9 mouse cellular contexts compared by ENCODE assay signal in genomic region chr15:102296368-102297006, GRCm38 (mm10). TPM values are rescaled to one million over a fixed set of nuclear protein-coding genes. Genes with fewer than 3 reads are reported as not detected.
DNase-seq lines count a peak whose midpoint lies in the region; ATAC-seq and TF ChIP-seq lines count a peak whose summit lies in the region.
"Had no signal": no experiment of that assay in that cellular context is flagged by ENCODE, and none has a peak within 500 bp of the region (broad histone marks: within the 10 kb centered on the region; RNA-seq: fewer than 3 reads in every experiment).

No protein-coding gene starts in this region.

- no peak for TF ChIP-seq CTCF in ES-Bruce4 (IDR thresholded peaks at IDR 0.05; ENCODE audit: low read depth, low read length)
- TF ChIP-seq CTCF in forebrain, postnatal 0 days (IDR thresholded peaks at IDR 0.05; ENCODE audit: low read depth), result no peak
- TF ChIP-seq CTCF in liver, postnatal 0 days (IDR thresholded peaks at IDR 0.05; ENCODE audit: low read depth), result no peak

- intact Hi-C loops in heart, postnatal 25 days (cut with DNase I), result no loop called here

- H3K4me3 ChIP-seq in heart, embryonic 12.5 days, result peak overlapping the region; percentile 82
- peak overlapping the region; percentile 79 for H3K4me3 ChIP-seq in ES-Bruce4 (ENCODE audit: low read depth, low read length)
- H3K4me3 ChIP-seq in forebrain, postnatal 0 days (ENCODE audit: low read depth, low read length), result peak overlapping the region; percentile 49
- H3K4me3 ChIP-seq in liver, postnatal 0 days (ENCODE audit: low read depth, low read length), result peak overlapping the region; percentile 91

- H3K36me3 ChIP-seq in heart, embryonic 12.5 days, result peaks cover 34% of the 10 kb centered on the region
- peaks cover 32% of the 10 kb centered on the region for H3K36me3 ChIP-seq in ES-Bruce4 (ENCODE audit: control insufficient read depth, insufficient read depth, low read length, poor library complexity, severe bottlenecking)
- 0 out of 2 replicates have a peak, but pooled peaks cover 3% of the 10 kb centered on the region for H3K36me3 ChIP-seq in forebrain, postnatal 0 days (ENCODE audit: insufficient read depth)
- H3K36me3 ChIP-seq in liver, postnatal 0 days (replicated peaks; ENCODE audit: insufficient read depth, low read length), result peaks cover 26% of the 10 kb centered on the region

- H3K27me3 ChIP-seq in heart, embryonic 12.5 days (replicated peaks), result no peaks in the 10 kb centered on the region
- H3K27me3 ChIP-seq in ES-Bruce4 (ENCODE audit: control insufficient read depth, insufficient read depth, low read length, poor library complexity, severe bottlenecking), result no peaks in the 10 kb centered on the region
- H3K27me3 ChIP-seq in forebrain, postnatal 0 days (ENCODE audit: insufficient read depth, low read length), result no peaks in the 10 kb centered on the region
- H3K27me3 ChIP-seq in liver, postnatal 0 days (ENCODE audit: insufficient read depth, low read length), result no peaks in the 10 kb centered on the region

- no peak for DNase-seq in heart, postnatal 25 days (ENCODE audit: low spot score)
- no peak for DNase-seq in forebrain, postnatal 0 days
- DNase-seq in liver, postnatal 0 days, result no peak
- DNase-seq in ovary, adult 18-20 months (ENCODE audit: low spot score), result no peak
- no peak for DNase-seq in layer of hippocampus, adult 9-11 months

- peak overlapping the region; percentile 72 for H3K9ac ChIP-seq in heart, embryonic 12.5 days
- peak overlapping the region; percentile 70 for H3K9ac ChIP-seq in ES-Bruce4 (ENCODE audit: low read depth, poor library complexity, severe bottlenecking)
- 0 out of 2 replicates have a peak overlapping the region, but pooled peaks have one; percentile 10 for H3K9ac ChIP-seq in forebrain, postnatal 0 days
- peak overlapping the region; percentile 79 for H3K9ac ChIP-seq in liver, postnatal 0 days (replicated peaks)

- H3K4me1 ChIP-seq in heart, embryonic 12.5 days (replicated peaks), result peaks cover 16% of the 10 kb centered on the region; the same call in 1 of the 2 replicates
- no peaks in the 10 kb centered on the region for H3K4me1 ChIP-seq in ES-Bruce4 (ENCODE audit: control insufficient read depth, insufficient read depth, low read length)
- peaks cover 7% of the 10 kb centered on the region for H3K4me1 ChIP-seq in forebrain, postnatal 0 days (ENCODE audit: insufficient read depth)
- H3K4me1 ChIP-seq in liver, postnatal 0 days (ENCODE audit: insufficient read depth), result peaks cover 10% of the 10 kb centered on the region

- no peaks in the 10 kb centered on the region for H3K9me3 ChIP-seq in heart, embryonic 12.5 days (replicated peaks)
- no peaks in the 10 kb centered on the region for H3K9me3 ChIP-seq in ES-Bruce4 (replicated peaks; ENCODE audit: control insufficient read depth, insufficient read depth, low read length, poor library complexity, severe bottlenecking)
- no peaks in the 10 kb centered on the region for H3K9me3 ChIP-seq in forebrain, postnatal 0 days (ENCODE audit: low read length)
- H3K9me3 ChIP-seq in liver, postnatal 0 days (ENCODE audit: low read length), result no peaks in the 10 kb centered on the region

- ATAC-seq in heart, embryonic 12.5 days (ENCODE audit: insufficient number of reproducible peaks, low FRiP score), result no peak; the same call in 1 of the 2 replicates
- ATAC-seq in forebrain, postnatal 0 days, result 0 out of 2 replicates have a peak, but pooled peaks have one; percentile 6
- no peak for ATAC-seq in liver, postnatal 0 days
- no peak for ATAC-seq in granulocyte monocyte progenitor cell, adult 5-6 weeks (replicated peaks; ENCODE audit: poor library complexity, severe bottlenecking)

- H3K27ac ChIP-seq in heart, embryonic 12.5 days (ENCODE audit: poor library complexity, severe bottlenecking), result no peak overlapping the region
- H3K27ac ChIP-seq in ES-Bruce4 (ENCODE audit: insufficient read depth, low read length), result no peak overlapping the region
- no peak overlapping the region for H3K27ac ChIP-seq in forebrain, postnatal 0 days (ENCODE audit: low read depth, low read length)
- 0 out of 2 replicates have a peak overlapping the region, but pooled peaks have one; percentile 29 for H3K27ac ChIP-seq in liver, postnatal 0 days (ENCODE audit: low read depth)

- 5% methylated on average over 24 of the region's 24 CpGs for WGBS in heart, embryonic 12.5 days
- WGBS in forebrain, postnatal 0 days, result 7% methylated on average over 24 of the region's 24 CpGs
- 5% methylated on average over 24 of the region's 24 CpGs for WGBS in liver, postnatal 0 days (ENCODE audit: insufficient replicate concordance)

- peak overlapping the region; percentile 96 for H3K4me2 ChIP-seq in heart, embryonic 12.5 days
- H3K4me2 ChIP-seq in forebrain, postnatal 0 days (ENCODE audit: low read depth), result peak overlapping the region; percentile 99
- peak overlapping the region; percentile 99 for H3K4me2 ChIP-seq in liver, postnatal 0 days (ENCODE audit: low read depth, low read length)

- no peak for TF ChIP-seq EP300 in ES-Bruce4 (IDR thresholded peaks at IDR 0.05; ENCODE audit: insufficient read depth, low read depth, low read length)
- TF ChIP-seq EP300 in liver, postnatal 0 days (IDR thresholded peaks at IDR 0.05; ENCODE audit: low read depth), result no peak

- no peak for TF ChIP-seq POLR2A in ES-Bruce4 (IDR thresholded peaks at IDR 0.05; ENCODE audit: insufficient read depth, low read length)

RNA-seq across cellular contexts. Expression of gene Espl1, which starts 0.4 kb away (rescaled TPM):
- 24.0 and 26.1 TPM in 2 replicates for polyA plus RNA-seq in heart, embryonic 12.5 days (2016; fragmentation: Nextera tagmentation; extraction: Ambion mirVana)
- 1 to 10 TPM in 1 of 2 experiments, under 1 TPM in 1; 0.65 to 1.9 TPM for total RNA-seq in heart, postnatal 25 days (2021)
- polyA plus RNA-seq in ES-Bruce4 (2011; ENCODE audit: insufficient read depth, insufficient read length, low read depth, missing spikeins), result 68.7 and 71.7 TPM in 2 replicates
- 2.7 and 9.6 TPM in 2 replicates for total RNA-seq in forebrain, postnatal 0 days (2014; rRNA removed)
- 1.5 and 2.3 TPM in 2 replicates for polyA plus RNA-seq in forebrain, postnatal 0 days (2015; fragmentation: Nextera tagmentation; extraction: Ambion mirVana)
- polyA plus RNA-seq in liver, postnatal 0 days (2015; fragmentation: Nextera tagmentation; extraction: Ambion mirVana), result 7.3 and 7.8 TPM in 2 replicates
- total RNA-seq in granulocyte monocyte progenitor cell, adult 5-6 weeks (2014; fragmentation: Nextera tagmentation), result 20.8 and 21.7 TPM in 2 replicates
- total RNA-seq in granulocyte monocyte progenitor cell, adult 5-6 weeks (2017), result 30.4 and 50.0 TPM in 2 replicates

RNA-seq across cellular contexts. Expression of gene Mfsd5, which starts 17.2 kb away (rescaled TPM):
- polyA plus RNA-seq in heart, embryonic 12.5 days (2016; fragmentation: Nextera tagmentation; extraction: Ambion mirVana), result 46.2 and 48.2 TPM in 2 replicates
- total RNA-seq in heart, postnatal 25 days (2021), result 10 to 100 TPM; 15.5 to 18.5 TPM
- 23.2 and 28.0 TPM in 2 replicates for polyA plus RNA-seq in ES-Bruce4 (2011; ENCODE audit: insufficient read depth, insufficient read length, low read depth, missing spikeins)
- total RNA-seq in forebrain, postnatal 0 days (2014; rRNA removed), result 33.2 and 39.3 TPM in 2 replicates
- polyA plus RNA-seq in forebrain, postnatal 0 days (2015; fragmentation: Nextera tagmentation; extraction: Ambion mirVana), result 63.0 and 63.7 TPM in 2 replicates
- polyA plus RNA-seq in liver, postnatal 0 days (2015; fragmentation: Nextera tagmentation; extraction: Ambion mirVana), result 25.4 and 27.4 TPM in 2 replicates
- total RNA-seq in granulocyte monocyte progenitor cell, adult 5-6 weeks (2014; fragmentation: Nextera tagmentation), result 20.0 and 39.8 TPM in 2 replicates
- 16.1 and 29.4 TPM in 2 replicates for total RNA-seq in granulocyte monocyte progenitor cell, adult 5-6 weeks (2017)

RNA-seq across cellular contexts. Expression of gene Gm9918, which starts 26.1 kb away (rescaled TPM):
- polyA plus RNA-seq in heart, embryonic 12.5 days (2016; fragmentation: Nextera tagmentation; extraction: Ambion mirVana), result 0.19 TPM in 1 of 2 replicates, not detected in the other
- total RNA-seq in heart, postnatal 25 days (2021), result not detected
- 0.81 and 1.1 TPM in 2 replicates for polyA plus RNA-seq in ES-Bruce4 (2011; ENCODE audit: insufficient read depth, insufficient read length, low read depth, missing spikeins)
- 0.15 TPM in 1 of 2 replicates, not detected in the other for total RNA-seq in forebrain, postnatal 0 days (2014; rRNA removed)
- not detected in 2 replicates for polyA plus RNA-seq in forebrain, postnatal 0 days (2015; fragmentation: Nextera tagmentation; extraction: Ambion mirVana)
- polyA plus RNA-seq in liver, postnatal 0 days (2015; fragmentation: Nextera tagmentation; extraction: Ambion mirVana), result not detected in 2 replicates
- not detected in 2 replicates for total RNA-seq in granulocyte monocyte progenitor cell, adult 5-6 weeks (2014; fragmentation: Nextera tagmentation)
- not detected in 2 replicates for total RNA-seq in granulocyte monocyte progenitor cell, adult 5-6 weeks (2017)
- total RNA-seq: heart, postnatal 10 days had no signal

RNA-seq across cellular contexts. Expression of gene Pfdn5, which starts 29.4 kb away (rescaled TPM):
- polyA plus RNA-seq in heart, embryonic 12.5 days (2016; fragmentation: Nextera tagmentation; extraction: Ambion mirVana), result 267 and 273 TPM in 2 replicates
- total RNA-seq in heart, postnatal 25 days (2021), result 100 to 1,000 TPM; 284 to 288 TPM
- 233 and 309 TPM in 2 replicates for polyA plus RNA-seq in ES-Bruce4 (2011; ENCODE audit: insufficient read depth, insufficient read length, low read depth, missing spikeins)
- total RNA-seq in forebrain, postnatal 0 days (2014; rRNA removed), result 177 and 262 TPM in 2 replicates
- 518 and 621 TPM in 2 replicates for polyA plus RNA-seq in forebrain, postnatal 0 days (2015; fragmentation: Nextera tagmentation; extraction: Ambion mirVana)
- polyA plus RNA-seq in liver, postnatal 0 days (2015; fragmentation: Nextera tagmentation; extraction: Ambion mirVana), result 172 and 179 TPM in 2 replicates
- 299 and 314 TPM in 2 replicates for total RNA-seq in granulocyte monocyte progenitor cell, adult 5-6 weeks (2014; fragmentation: Nextera tagmentation)
- total RNA-seq in granulocyte monocyte progenitor cell, adult 5-6 weeks (2017), result 366 and 404 TPM in 2 replicates

RNA-seq across cellular contexts. Expression of gene Myg1, which starts 35.0 kb away (rescaled TPM):
- polyA plus RNA-seq in heart, embryonic 12.5 days (2016; fragmentation: Nextera tagmentation; extraction: Ambion mirVana), result 58.8 and 60.7 TPM in 2 replicates
- 10 to 100 TPM; 21.3 to 23.1 TPM for total RNA-seq in heart, postnatal 25 days (2021)
- 38.6 and 48.8 TPM in 2 replicates for polyA plus RNA-seq in ES-Bruce4 (2011; ENCODE audit: insufficient read depth, insufficient read length, low read depth, missing spikeins)
- total RNA-seq in forebrain, postnatal 0 days (2014; rRNA removed), result 46.4 and 54.2 TPM in 2 replicates
- 80.2 and 85.7 TPM in 2 replicates for polyA plus RNA-seq in forebrain, postnatal 0 days (2015; fragmentation: Nextera tagmentation; extraction: Ambion mirVana)
- polyA plus RNA-seq in liver, postnatal 0 days (2015; fragmentation: Nextera tagmentation; extraction: Ambion mirVana), result 28.1 and 30.8 TPM in 2 replicates
- total RNA-seq in granulocyte monocyte progenitor cell, adult 5-6 weeks (2014; fragmentation: Nextera tagmentation), result 63.3 and 88.7 TPM in 2 replicates
- 55.1 and 59.9 TPM in 2 replicates for total RNA-seq in granulocyte monocyte progenitor cell, adult 5-6 weeks (2017)

Comparison
In these comparisons a context has a peak if more than half of its experiments do, and no peak if none do; other contexts are left out.
1. H3K9ac ChIP-seq: peak in every context shown above with its lines; median percentile 79 in liver, postnatal 0 days; 72 in heart, embryonic 12.5 days; 70 in ES-Bruce4; 10 in forebrain, postnatal 0 days.